Mouse (Mus musculus): ENCODE data around the gene Klhl12. TPM values are rescaled to one million over a fixed set of nuclear protein-coding genes. Genes with fewer than 3 reads are reported as not detected.
"Not testable (repeated sequence)": the region's sequence is repeated elsewhere in the genome, so short reads cannot be mapped to it uniquely, and the experiment has no call there.

The Klhl12 gene
- total RNA-seq, 4 experiments from 2014 or later, result 35.5 to 39.8 (median 36.9) TPM

- no peak for DNase-seq (ENCODE audit: low spot score in 2 of 2)
These were observed 58.7 kb downstream of the Klhl12 start for GRCm38 (mm10) chr1:134513876-134514590.

GRCm38 (mm10) chr1:134515891-134516290 lies 60.6 kb downstream of the Klhl12 start:
- no peak for DNase-seq (ENCODE audit: low spot score in 2 of 2)

- DNase-seq (ENCODE audit: low spot score in 2 of 2), result no peak
These were observed 61.3 kb downstream of the Klhl12 start for GRCm38 (mm10) chr1:134516491-134517198.

- DNase-seq (ENCODE audit: low spot score in 2 of 2), result not testable (repeated sequence)
These were observed 62.5 kb downstream of the Klhl12 start for GRCm38 (mm10) chr1:134517841-134518240.

- DNase-seq (ENCODE audit: low spot score in 2 of 2), result peak in 1 of 2 experiments; percentile 78
These were observed 63.3 kb downstream of the Klhl12 start for GRCm38 (mm10) chr1:134518677-134519076.

GRCm38 (mm10) chr1:134519201-134519600 lies 63.9 kb downstream of the Klhl12 start:
- not testable (repeated sequence) for DNase-seq (ENCODE audit: low spot score in 2 of 2)

- no peak for DNase-seq (ENCODE audit: low spot score in 2 of 2)
These were observed 64.8 kb downstream of the Klhl12 start for GRCm38 (mm10) chr1:134520001-134520721.

- no peak for DNase-seq (ENCODE audit: low spot score in 2 of 2)
These were observed 65.8 kb downstream of the Klhl12 start for GRCm38 (mm10) chr1:134521163-134521562.

- no peak for DNase-seq (ENCODE audit: low spot score in 2 of 2)
These were observed 67.0 kb downstream of the Klhl12 start for GRCm38 (mm10) chr1:134522325-134522724.

GRCm38 (mm10) chr1:134524424-134524823 lies 69.1 kb downstream of the Klhl12 start:
- no peak for DNase-seq (ENCODE audit: low spot score in 2 of 2)

- DNase-seq (ENCODE audit: low spot score in 2 of 2), result no peak
These were observed 69.7 kb downstream of the Klhl12 start for GRCm38 (mm10) chr1:134525015-134525414.

- DNase-seq (ENCODE audit: low spot score in 2 of 2), result no peak
These were observed 71.4 kb downstream of the Klhl12 start for GRCm38 (mm10) chr1:134526752-134527151.

- peak in 1 of 2 experiments; percentile 56 for DNase-seq (ENCODE audit: low spot score in 2 of 2)
These were observed 75.3 kb downstream of the Klhl12 start for GRCm38 (mm10) chr1:134530618-134531017.

GRCm38 (mm10) chr1:134533710-134534109 lies 78.4 kb downstream of the Klhl12 start:
- DNase-seq (ENCODE audit: low spot score in 2 of 2), result not testable (repeated sequence)

- DNase-seq (ENCODE audit: low spot score in 2 of 2), result no peak
These were observed 79.7 kb downstream of the Klhl12 start for GRCm38 (mm10) chr1:134535054-134535453.

- no peak for DNase-seq (ENCODE audit: low spot score in 2 of 2)
These were observed 80.2 kb downstream of the Klhl12 start for GRCm38 (mm10) chr1:134535513-134535912.

GRCm38 (mm10) chr1:134540610-134541009 lies 85.3 kb downstream of the Klhl12 start:
- DNase-seq (ENCODE audit: low spot score in 2 of 2), result no peak

Other genes starting within 250 kb of the Klhl12 start
- gene Adora1, start 220.1 kb upstream of the Klhl12 start, total RNA-seq (2022), result 100 to 1,000 TPM; 153 to 168 (median 165) TPM
- gene Myog, start 165.5 kb upstream of the Klhl12 start, total RNA-seq (2022), result not detected
- gene Ppfia4, start 122.6 kb upstream of the Klhl12 start, total RNA-seq (2022), result 10 to 100 TPM; 51.1 to 57.9 (median 55.8) TPM
- gene Tmem183a, start 93.6 kb upstream of the Klhl12 start, total RNA-seq (2022), result 10 to 100 TPM; 50.0 to 66.6 (median 59.1) TPM
- gene 4933406M09Rik, start 69.6 kb upstream of the Klhl12 start, total RNA-seq (2022), result not detected
- gene Cyb5r1, start 50.0 kb upstream of the Klhl12 start, total RNA-seq (2022), result 10 to 100 TPM; 22.7 to 30.1 (median 25.8) TPM
- 10 to 100 TPM; 55.4 to 62.1 (median 57.5) TPM for gene Adipor1, start 40.2 kb upstream of the Klhl12 start, total RNA-seq (2022)
- gene Rabif, start 39.1 kb downstream of the Klhl12 start, total RNA-seq (2022), result 10 to 100 TPM; 22.6 to 25.0 (median 23.0) TPM
- not detected for gene Mgat4e, start 94.2 kb downstream of the Klhl12 start, total RNA-seq (2022)
- gene Kdm5b, start 104.6 kb downstream of the Klhl12 start, total RNA-seq (2022), result 10 to 100 TPM; 61.2 to 67.6 (median 63.5) TPM
- 10 to 100 TPM; 60.7 to 89.7 (median 76.4) TPM for gene Syt2, start 191.1 kb downstream of the Klhl12 start, total RNA-seq (2022)